Mouse (Mus musculus): ENCODE measurements at regions not wholly inside any gene's neighbourhood (a gene's known extent, or its start where the extent isn't known, plus 50 kb on each side); places are given as distances from the start of the nearest gene placed in this dataset.
"Not testable (repeated sequence)": the region's sequence is repeated elsewhere in the genome, so short reads cannot be mapped to it uniquely, and the experiment has no call there.

DNA sequence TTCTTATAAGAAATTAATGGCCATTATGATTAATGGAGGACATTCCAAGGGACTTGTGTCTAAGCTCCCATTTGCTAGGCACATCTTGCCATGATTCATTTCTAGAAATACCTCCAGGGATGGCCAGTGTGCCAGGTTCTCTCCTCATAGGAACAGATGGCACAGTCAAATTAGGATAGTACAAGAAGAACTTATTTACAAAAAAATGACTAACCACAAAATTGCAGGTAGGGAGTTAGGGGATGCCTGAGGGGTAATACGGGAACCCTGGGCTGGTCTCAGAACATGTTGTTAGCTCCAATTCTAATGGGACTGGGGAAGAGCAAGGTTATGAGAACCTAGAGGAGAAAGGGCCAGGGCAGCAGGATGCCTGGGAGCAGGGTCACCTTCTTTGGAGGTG lies 760.9 kb upstream of the Kirrel3 start:
- Histone ChIP-seq H3K27me3 (ENCODE audit: insufficient read depth, low read length) (no peaks in the 10 kb centered on the region), H3K4me3 (replicated peaks; ENCODE audit: low read length) (no peak overlapping the region), H3K36me3 (ENCODE audit: insufficient read depth, low read length) (no peaks in the 10 kb centered on the region), H3K9me3 (ENCODE audit: low read length) (no peaks in the 10 kb centered on the region), H3K4me1 (replicated peaks; ENCODE audit: low read depth, low read length) (no peaks in the 10 kb centered on the region)
- no peak for TF ChIP-seq CTCF (conservative IDR thresholded peaks at IDR 0.05; ENCODE audit: low read length)
- TF ChIP-seq NANOG (IDR thresholded peaks at IDR 0.05; ENCODE audit: borderline replicate concordance, low read length), result no peak
- TF ChIP-seq POU5F1 (IDR thresholded peaks at IDR 0.05; ENCODE audit: borderline replicate concordance, low read length), result no peak

DNA sequence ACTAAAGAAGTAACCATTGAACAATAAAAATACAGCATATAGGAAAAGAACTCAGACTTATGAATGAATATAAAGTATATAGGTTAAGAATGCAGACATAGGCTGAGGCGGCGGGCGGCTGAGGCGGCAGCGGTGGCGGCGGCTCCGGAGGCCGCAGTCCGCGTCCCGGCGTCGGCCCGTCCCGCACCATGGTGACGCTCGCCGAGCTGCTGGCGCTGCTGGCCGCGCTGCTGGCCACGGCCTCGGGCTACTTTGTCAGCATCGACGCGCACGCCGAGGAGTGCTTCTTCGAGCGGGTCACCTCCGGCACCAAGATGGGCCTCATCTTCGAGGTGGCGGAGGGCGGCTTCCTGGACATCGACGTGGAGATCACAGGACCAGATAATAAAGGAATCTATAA lies 757.6 kb upstream of the Kirrel3 start:
- H3K9me3 ChIP-seq (ENCODE audit: low read length); H3K27me3 ChIP-seq (ENCODE audit: insufficient read depth, low read length); H3K36me3 ChIP-seq (ENCODE audit: insufficient read depth, low read length); H3K4me3 ChIP-seq (replicated peaks; ENCODE audit: low read length); H3K4me1 ChIP-seq (replicated peaks; ENCODE audit: low read depth, low read length): not testable (repeated sequence)

DNA sequence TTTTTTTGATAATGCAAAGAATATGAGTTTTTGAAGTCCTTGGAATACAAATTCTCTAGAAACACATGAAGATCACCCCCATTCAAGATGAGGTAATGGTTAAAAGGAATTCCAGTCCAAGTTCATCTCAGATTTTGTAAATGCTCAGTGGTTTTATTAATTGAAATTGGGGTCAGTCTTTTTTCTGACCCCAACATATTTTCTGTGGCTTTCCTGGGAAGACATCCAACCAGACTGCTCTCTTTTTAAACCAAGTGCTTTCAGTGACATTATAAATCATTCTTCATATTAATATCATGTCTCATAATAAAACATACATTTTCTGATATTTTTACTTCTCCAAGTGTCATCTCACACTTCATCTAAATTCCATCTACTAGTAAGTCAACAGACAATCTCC lies 725.0 kb upstream of the Kirrel3 start:
- no peaks in the 10 kb centered on the region for H3K36me3 ChIP-seq (ENCODE audit: insufficient read depth, low read length)
- TF ChIP-seq POU5F1 (IDR thresholded peaks at IDR 0.05; ENCODE audit: borderline replicate concordance, low read length), result no peak
- TF ChIP-seq CTCF (conservative IDR thresholded peaks at IDR 0.05; ENCODE audit: low read length), result no peak
- TF ChIP-seq NANOG (IDR thresholded peaks at IDR 0.05; ENCODE audit: borderline replicate concordance, low read length), result no peak
- H3K27me3 ChIP-seq (ENCODE audit: insufficient read depth, low read length), result no peaks in the 10 kb centered on the region
- H3K4me1 ChIP-seq (replicated peaks; ENCODE audit: low read depth, low read length), result no peaks in the 10 kb centered on the region
- no peak overlapping the region for H3K4me3 ChIP-seq (replicated peaks; ENCODE audit: low read length)
- no peaks in the 10 kb centered on the region for H3K9me3 ChIP-seq (ENCODE audit: low read length)

DNA sequence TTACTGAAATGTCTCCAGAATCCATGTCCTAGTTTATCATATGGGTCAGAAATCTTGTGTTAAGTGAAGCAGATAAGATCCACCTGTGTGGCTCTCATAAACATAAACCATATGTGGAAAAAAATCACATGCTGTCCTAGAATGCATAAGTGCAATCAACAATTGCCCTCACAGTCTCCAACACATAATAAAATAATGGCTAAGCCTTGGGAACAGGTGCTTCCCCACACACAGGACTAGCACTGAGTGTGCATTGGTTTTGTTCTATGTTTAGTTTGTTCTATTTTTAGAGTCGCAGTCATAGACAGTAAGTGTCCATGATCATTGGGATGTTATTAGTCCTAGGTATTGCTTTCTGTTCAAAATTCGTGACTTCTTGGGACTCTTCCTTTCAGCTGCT lies 719.5 kb upstream of the Kirrel3 start:
- Histone ChIP-seq H3K4me1 (replicated peaks; ENCODE audit: low read depth, low read length) (no peaks in the 10 kb centered on the region), H3K27me3 (ENCODE audit: insufficient read depth, low read length) (no peaks in the 10 kb centered on the region), H3K4me3 (replicated peaks; ENCODE audit: low read length) (no peak overlapping the region), H3K36me3 (ENCODE audit: insufficient read depth, low read length) (no peaks in the 10 kb centered on the region), H3K9me3 (ENCODE audit: low read length) (no peaks in the 10 kb centered on the region)
- TF ChIP-seq CTCF (conservative IDR thresholded peaks at IDR 0.05; ENCODE audit: low read length), result no peak
- no peak for TF ChIP-seq POU5F1 (IDR thresholded peaks at IDR 0.05; ENCODE audit: borderline replicate concordance, low read length)
- no peak for TF ChIP-seq NANOG (IDR thresholded peaks at IDR 0.05; ENCODE audit: borderline replicate concordance, low read length)

DNA sequence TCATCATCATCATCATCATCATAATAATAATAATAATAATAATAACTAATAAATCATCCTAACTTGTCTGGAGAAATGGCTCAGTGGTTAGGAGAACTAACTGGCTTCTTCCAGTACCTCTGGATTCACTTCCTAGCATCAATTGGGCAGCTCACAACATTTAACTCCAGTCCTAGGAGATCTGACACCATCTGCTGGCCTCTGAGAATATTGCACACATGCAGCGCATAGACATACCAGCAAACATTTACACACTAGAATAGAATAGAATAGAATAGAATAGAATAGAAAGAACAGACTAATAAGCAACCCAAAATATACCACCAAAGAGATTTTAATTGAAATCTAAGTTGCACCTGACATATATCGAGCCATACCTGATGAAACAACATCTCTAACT lies 715.9 kb upstream of the Kirrel3 start:
- TF ChIP-seq CTCF (conservative IDR thresholded peaks at IDR 0.05; ENCODE audit: low read length) (peak; percentile 45), POU5F1 (IDR thresholded peaks at IDR 0.05; ENCODE audit: borderline replicate concordance, low read length) (no peak)
- H3K27me3 ChIP-seq (ENCODE audit: insufficient read depth, low read length), result no peaks in the 10 kb centered on the region
- H3K36me3 ChIP-seq (ENCODE audit: insufficient read depth, low read length), result no peaks in the 10 kb centered on the region
- H3K4me3 ChIP-seq (replicated peaks; ENCODE audit: low read length), result no peak overlapping the region
- H3K9me3 ChIP-seq (ENCODE audit: low read length), result no peaks in the 10 kb centered on the region
- H3K4me1 ChIP-seq (replicated peaks; ENCODE audit: low read depth, low read length), result no peaks in the 10 kb centered on the region

DNA sequence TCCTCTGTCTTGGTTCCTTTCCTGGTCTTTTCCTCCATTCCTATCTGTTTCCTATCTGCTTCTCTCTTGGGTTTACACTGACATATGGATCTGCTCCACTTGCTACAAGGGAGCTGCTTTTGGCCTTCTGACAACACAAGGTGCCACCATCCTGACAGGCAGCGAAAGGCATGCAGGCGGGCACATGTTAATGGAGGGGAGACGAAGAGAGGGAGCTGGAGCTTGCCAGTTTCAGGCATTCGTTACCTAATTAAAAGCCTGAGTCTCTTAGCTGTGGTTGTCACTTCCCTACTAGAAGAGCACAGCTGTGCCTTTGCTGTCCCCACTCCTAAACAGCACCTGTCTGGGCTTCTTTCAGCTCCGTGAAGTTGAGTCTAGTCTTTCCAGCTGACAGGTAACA lies 711.5 kb upstream of the Kirrel3 start:
- Histone ChIP-seq H3K9me3 (ENCODE audit: low read length) (no peaks in the 10 kb centered on the region), H3K4me3 (replicated peaks; ENCODE audit: low read length) (no peak overlapping the region), H3K27me3 (ENCODE audit: insufficient read depth, low read length) (no peaks in the 10 kb centered on the region), H3K36me3 (ENCODE audit: insufficient read depth, low read length) (no peaks in the 10 kb centered on the region), H3K4me1 (replicated peaks; ENCODE audit: low read depth, low read length) (no peaks in the 10 kb centered on the region)
- TF ChIP-seq CTCF (conservative IDR thresholded peaks at IDR 0.05; ENCODE audit: low read length) (no peak), POU5F1 (IDR thresholded peaks at IDR 0.05; ENCODE audit: borderline replicate concordance, low read length) (no peak), NANOG (IDR thresholded peaks at IDR 0.05; ENCODE audit: borderline replicate concordance, low read length) (no peak)

DNA sequence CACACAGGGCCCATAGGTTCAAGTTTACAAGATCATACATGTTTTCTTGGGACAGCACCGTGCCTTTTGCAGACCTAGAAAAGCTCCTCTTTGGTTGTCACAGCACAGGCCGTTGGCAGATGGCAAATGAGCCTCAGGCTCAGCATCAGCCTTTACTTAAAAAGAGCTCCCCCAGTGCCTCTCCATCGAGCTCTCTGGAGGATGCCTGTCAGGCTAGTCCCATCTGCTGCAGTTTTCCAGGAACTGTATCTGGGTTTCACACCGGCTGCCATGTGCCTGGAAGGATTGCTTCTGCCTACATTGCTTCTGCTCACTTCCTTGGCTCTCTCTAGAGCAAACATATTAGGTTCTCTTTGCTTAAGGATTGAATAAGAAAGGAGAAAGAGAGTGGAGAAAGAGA lies 695.1 kb upstream of the Kirrel3 start:
- TF ChIP-seq CTCF (conservative IDR thresholded peaks at IDR 0.05; ENCODE audit: low read length) (no peak), POU5F1 (IDR thresholded peaks at IDR 0.05; ENCODE audit: borderline replicate concordance, low read length) (no peak), NANOG (IDR thresholded peaks at IDR 0.05; ENCODE audit: borderline replicate concordance, low read length) (no peak)

DNA sequence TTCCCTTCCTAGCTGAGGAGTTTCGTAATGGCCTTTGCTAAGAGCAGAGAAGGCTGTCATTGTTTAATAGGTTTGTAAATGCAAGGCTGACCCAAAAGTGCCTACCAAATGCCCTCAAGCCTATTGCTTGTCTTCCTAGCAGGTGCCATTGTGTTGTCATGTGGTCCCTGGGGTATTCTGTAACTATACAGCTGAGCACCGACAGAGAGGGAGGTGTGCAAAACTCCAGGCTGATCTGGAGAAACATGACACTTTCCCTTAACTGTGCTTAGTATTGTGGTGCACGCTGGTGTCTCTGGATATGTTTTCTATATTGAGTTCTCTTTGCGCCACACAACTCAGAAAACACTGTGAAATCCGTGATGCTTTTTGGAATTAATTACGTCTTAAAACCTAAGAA lies 685.4 kb upstream of the Kirrel3 start:
- TF ChIP-seq CTCF (conservative IDR thresholded peaks at IDR 0.05; ENCODE audit: low read length) (no peak), NANOG (IDR thresholded peaks at IDR 0.05; ENCODE audit: borderline replicate concordance, low read length) (no peak), POU5F1 (IDR thresholded peaks at IDR 0.05; ENCODE audit: borderline replicate concordance, low read length) (no peak)
- no peaks in the 10 kb centered on the region for H3K36me3 ChIP-seq (ENCODE audit: insufficient read depth, low read length)
- no peaks in the 10 kb centered on the region for H3K27me3 ChIP-seq (ENCODE audit: insufficient read depth, low read length)
- no peaks in the 10 kb centered on the region for H3K4me1 ChIP-seq (replicated peaks; ENCODE audit: low read depth, low read length)
- H3K9me3 ChIP-seq (ENCODE audit: low read length), result no peaks in the 10 kb centered on the region
- no peak overlapping the region for H3K4me3 ChIP-seq (replicated peaks; ENCODE audit: low read length)

More for the DNA sequence above, 695.1 kb upstream of the Kirrel3 start:
- Histone ChIP-seq H3K36me3 (ENCODE audit: insufficient read depth, low read length) (no peaks in the 10 kb centered on the region), H3K4me1 (replicated peaks; ENCODE audit: low read depth, low read length) (no peaks in the 10 kb centered on the region), H3K9me3 (ENCODE audit: low read length) (no peaks in the 10 kb centered on the region), H3K27me3 (ENCODE audit: insufficient read depth, low read length) (no peaks in the 10 kb centered on the region), H3K4me3 (replicated peaks; ENCODE audit: low read length) (no peak overlapping the region)

DNA sequence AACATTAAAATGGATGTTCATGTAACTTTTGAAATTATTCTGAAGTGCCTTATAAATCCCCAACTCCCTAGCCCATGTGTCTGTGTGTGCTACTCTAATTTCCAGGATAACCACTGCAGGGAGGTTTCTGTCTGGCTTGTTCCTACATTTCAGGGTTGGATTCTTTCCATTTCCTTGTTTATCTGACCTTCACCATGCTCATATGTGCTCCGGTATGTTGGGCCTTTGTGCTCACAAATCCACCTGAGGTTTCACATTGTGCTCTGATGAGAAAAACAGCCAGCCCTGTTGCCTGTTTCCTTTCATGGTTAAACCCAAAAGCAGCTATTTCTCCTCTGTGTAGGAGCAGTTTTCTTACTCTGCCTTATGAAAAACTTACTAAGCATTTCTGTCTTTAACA lies 684.9 kb upstream of the Kirrel3 start:
- no peak for TF ChIP-seq CTCF (conservative IDR thresholded peaks at IDR 0.05; ENCODE audit: low read length)
- TF ChIP-seq POU5F1 (IDR thresholded peaks at IDR 0.05; ENCODE audit: borderline replicate concordance, low read length), result no peak
- no peak for TF ChIP-seq NANOG (IDR thresholded peaks at IDR 0.05; ENCODE audit: borderline replicate concordance, low read length)
- Histone ChIP-seq H3K27me3 (ENCODE audit: insufficient read depth, low read length) (no peaks in the 10 kb centered on the region), H3K4me1 (replicated peaks; ENCODE audit: low read depth, low read length) (no peaks in the 10 kb centered on the region), H3K9me3 (ENCODE audit: low read length) (no peaks in the 10 kb centered on the region), H3K36me3 (ENCODE audit: insufficient read depth, low read length) (no peaks in the 10 kb centered on the region), H3K4me3 (replicated peaks; ENCODE audit: low read length) (no peak overlapping the region)
